Mouse (Mus musculus) CD8-positive naive resting alpha-beta T cell, adult 2 months (primary cell): ENCODE results near the gene Umodl1.

ENCODE experiments used
- DNase-seq, 2 experiments: peaks; one replicate each; pipeline ENCODE4 v3.0.0; 2022; ENCODE audit warnings: low read depth in 2 of 2, low spot score in 2 of 2

Umodl1 gene

GRCm38 (mm10) chr17:30954340-30954739 is at the start of gene Umodl1:
TSS of gene Umodl1 (plus strand) at chr17:30954640.
- no peak for DNase-seq

- DNase-seq, result no peak
Measured at GRCm38 (mm10) chr17:30907577-30907976, 46.9 kb upstream of the Umodl1 start.

GRCm38 (mm10) chr17:30910866-30911731 is 43.3 kb upstream of the Umodl1 start:
- no peak for DNase-seq

- DNase-seq, result no peak
Measured at GRCm38 (mm10) chr17:30911732-30912088, 42.7 kb upstream of the Umodl1 start.

GRCm38 (mm10) chr17:30912536-30912935 is 41.9 kb upstream of the Umodl1 start:
- no peak for DNase-seq

GRCm38 (mm10) chr17:30914264-30914663 is 40.2 kb upstream of the Umodl1 start:
- DNase-seq, result no peak

- DNase-seq, result no peak
Measured at GRCm38 (mm10) chr17:30923566-30923965, 30.9 kb upstream of the Umodl1 start.

- no peak for DNase-seq
Measured at GRCm38 (mm10) chr17:30930827-30931226, 23.6 kb upstream of the Umodl1 start.

- no peak for DNase-seq
Measured at GRCm38 (mm10) chr17:30932836-30933235, 21.6 kb upstream of the Umodl1 start.

- DNase-seq, result no peak
Measured at GRCm38 (mm10) chr17:30935301-30935700, 19.1 kb upstream of the Umodl1 start.

- no peak for DNase-seq
Measured at GRCm38 (mm10) chr17:30938554-30938953, 15.9 kb upstream of the Umodl1 start.

GRCm38 (mm10) chr17:30948382-30948781 is 6.1 kb upstream of the Umodl1 start:
- DNase-seq, result no peak

GRCm38 (mm10) chr17:30950780-30951179 is 3.7 kb upstream of the Umodl1 start:
- DNase-seq, result peak; percentile 30 to 62

- DNase-seq, result no peak
Measured at GRCm38 (mm10) chr17:30951600-30951999, 2.8 kb upstream of the Umodl1 start.

- no peak for DNase-seq
Measured at GRCm38 (mm10) chr17:30961936-30962592, 7.6 kb downstream of the Umodl1 start.

GRCm38 (mm10) chr17:30962880-30963279 is 8.4 kb downstream of the Umodl1 start:
- no peak for DNase-seq

GRCm38 (mm10) chr17:30969983-30970382 is 15.5 kb downstream of the Umodl1 start:
- no peak for DNase-seq

GRCm38 (mm10) chr17:30971877-30972276 is 17.4 kb downstream of the Umodl1 start:
- DNase-seq, result no peak

- DNase-seq, result no peak
Measured at GRCm38 (mm10) chr17:30973332-30973731, 18.9 kb downstream of the Umodl1 start.

- no peak for DNase-seq
Measured at GRCm38 (mm10) chr17:30977290-30977689, 22.9 kb downstream of the Umodl1 start.

- DNase-seq, result no peak
Measured at GRCm38 (mm10) chr17:30978556-30978955, 24.1 kb downstream of the Umodl1 start.

- DNase-seq, result no peak
Measured at GRCm38 (mm10) chr17:30983521-30983920, 29.1 kb downstream of the Umodl1 start.
